Mouse (Mus musculus): ENCODE measurements around the gene Dhrs1.

The Dhrs1 gene

DNA sequence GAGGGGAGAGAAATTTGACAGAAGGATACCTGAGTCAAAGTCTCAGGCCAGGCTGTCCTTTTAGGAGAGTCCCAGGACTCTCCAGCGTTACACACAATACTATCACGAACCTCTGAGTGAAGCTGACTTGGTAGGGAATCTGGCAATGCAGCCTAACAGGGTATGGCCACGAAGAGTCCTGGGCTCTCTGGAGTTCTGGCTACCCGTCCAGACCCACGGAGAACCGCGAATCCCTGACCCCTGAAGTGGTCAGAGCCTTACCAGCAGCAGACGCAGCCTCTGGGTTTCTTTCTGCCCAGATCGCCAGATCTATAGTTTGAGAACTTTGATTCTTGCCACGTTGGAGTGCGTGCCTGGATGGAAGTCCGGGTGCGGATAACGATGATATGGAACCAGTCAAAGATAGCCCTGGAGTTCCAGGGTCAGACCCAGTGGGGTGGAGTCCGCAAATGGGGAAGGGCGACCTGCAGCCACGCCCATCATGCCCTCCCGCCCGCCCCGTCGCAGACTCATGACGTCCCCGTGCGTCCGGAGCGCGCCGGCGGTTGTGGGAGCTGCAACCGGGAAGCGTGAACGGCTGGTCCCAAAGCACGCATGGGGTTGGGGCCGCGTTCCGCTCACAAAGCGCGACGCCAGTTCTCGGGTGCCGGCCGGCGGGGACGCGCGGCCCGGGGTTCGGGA is at the start of gene Dhrs1, which contains the start of gene Nop9:
Gene Dhrs1 (minus strand): TSS at position 511 of the 681 bp plus-strand sequence.
Gene Nop9 (plus strand): TSS at position 514 of the 681 bp plus-strand sequence.
- DNase-seq (ENCODE audit: low spot score in 2 of 2) = peak; percentile 81 to 87

DNA sequence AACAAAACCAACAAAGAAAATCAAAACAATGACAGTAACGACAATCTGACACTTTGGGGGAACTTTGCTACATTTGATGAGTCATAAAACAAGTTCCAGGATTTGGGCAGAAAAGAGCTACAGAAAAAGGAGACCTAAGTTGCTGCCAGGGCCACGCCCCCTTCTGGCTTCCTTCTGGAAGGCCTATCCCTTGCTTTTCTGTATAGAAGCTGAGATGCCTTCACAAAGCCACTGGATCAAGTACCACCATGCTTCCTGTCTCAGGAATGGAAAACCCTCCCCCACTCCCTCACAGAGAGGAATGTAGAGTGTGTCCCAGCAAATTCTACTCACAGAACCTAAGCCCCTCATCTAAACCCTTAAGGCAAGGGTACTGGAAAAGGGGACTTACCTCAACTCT is 48.5 kb upstream of the Dhrs1 start:
- DNase-seq (ENCODE audit: low spot score in 2 of 2) = peak in 1 of 2 experiments; percentile 1

DNA sequence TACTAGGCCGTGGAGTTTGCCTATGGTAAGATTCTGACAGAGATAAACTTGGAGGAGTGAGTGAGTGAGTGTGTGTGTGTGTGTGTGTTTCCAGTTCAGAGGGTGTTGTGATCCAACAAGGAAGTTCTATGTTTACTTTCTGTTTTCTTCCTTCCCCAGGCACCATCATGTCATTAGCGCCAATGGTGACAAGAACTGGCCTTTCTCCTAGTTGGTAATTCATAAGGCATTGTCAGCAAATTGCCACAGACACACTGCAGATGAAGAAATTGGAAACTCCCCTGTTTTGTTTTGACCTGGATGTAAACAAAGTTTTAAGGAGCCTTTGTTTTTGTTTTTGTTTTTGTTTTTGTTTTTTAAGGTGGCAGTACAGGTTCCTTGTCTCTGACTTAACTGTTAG is 48.0 kb upstream of the Dhrs1 start:
- DNase-seq (ENCODE audit: low spot score in 2 of 2) = no peak

DNA sequence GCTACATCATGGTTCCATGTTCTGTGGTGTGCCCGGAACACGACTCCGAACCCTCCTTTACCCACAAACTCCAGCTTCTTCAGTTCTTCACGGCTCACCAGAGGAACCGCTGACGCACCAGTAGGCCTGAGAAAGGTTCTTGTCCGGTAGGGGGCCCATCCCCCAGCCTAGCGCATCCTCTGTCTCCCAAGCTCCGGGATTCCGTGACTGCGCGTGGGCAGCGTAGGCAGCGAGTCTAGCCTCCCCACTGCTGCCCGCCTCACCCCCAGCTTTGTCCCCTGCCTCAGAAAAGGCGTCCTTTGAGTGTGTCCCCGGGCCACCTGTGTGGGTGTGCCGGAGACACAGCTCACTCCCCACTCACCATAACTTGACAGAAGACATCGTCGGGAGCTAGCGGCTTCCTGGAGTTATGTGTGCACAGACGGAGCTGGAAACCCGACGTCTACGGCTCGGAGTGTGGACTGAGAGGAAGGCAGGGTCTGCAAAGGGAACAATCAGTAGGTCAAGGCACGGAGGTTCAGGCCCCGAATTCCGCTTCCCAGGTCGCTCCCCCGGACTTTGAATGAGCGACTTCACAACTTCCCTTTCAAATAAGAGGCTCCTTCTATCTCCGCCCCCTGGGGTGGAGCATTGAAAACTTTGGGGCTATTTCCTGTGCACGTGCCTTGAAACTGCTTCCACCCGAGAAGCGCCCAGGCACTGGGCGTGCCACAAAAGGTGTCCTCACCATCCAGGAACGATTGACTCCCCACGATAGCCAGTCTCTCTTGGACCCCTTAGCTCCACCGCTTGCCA is 43.0 kb upstream of the Dhrs1 start, which contains the start of gene Ripk3:
Gene Ripk3 (minus strand): TSS at position 610 of the 795 bp plus-strand sequence.
- peak; percentile 54 to 63 for DNase-seq (ENCODE audit: low spot score in 2 of 2)

DNA sequence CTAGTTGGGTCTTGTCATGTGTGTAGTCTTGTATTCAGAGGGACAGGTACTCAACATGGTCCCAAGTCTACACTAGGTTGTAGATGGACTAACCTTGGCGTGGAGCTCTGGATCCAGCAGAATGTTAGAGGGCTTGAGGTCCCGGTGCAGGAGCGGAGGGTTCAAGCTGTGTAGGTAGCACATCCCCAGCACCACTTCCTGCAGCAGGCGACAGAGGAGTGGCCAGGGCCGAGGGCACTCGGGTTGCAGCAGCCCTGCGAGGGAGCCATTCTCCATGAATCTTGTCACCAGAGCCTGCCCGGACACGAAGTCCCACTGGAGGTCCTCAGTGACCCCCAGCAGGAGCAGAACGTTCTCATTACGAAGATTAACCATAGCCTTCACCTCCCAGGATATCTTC is 42.2 kb upstream of the Dhrs1 start:
- DNase-seq (ENCODE audit: low spot score in 2 of 2) = peak in 1 of 2 experiments; percentile 4

DNA sequence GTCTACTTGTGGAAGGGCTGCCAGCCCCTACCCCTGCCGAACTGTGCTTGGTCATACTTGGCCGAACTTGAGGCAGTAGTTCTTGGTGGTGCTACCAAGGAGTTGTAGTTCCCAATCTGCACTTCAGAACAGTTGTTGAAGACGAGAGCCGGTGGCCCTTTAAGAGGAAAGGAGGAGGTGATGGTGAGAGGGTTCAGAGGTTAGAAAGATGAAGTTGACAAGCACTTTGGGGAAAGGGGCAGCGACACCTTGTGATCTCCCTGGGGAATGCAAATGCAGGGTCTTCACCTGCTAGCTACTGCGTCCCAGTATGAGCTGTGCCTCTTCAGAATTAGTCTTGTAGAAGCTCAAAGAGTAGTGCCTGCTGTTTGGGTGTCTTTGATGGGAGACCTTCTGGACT is 39.7 kb upstream of the Dhrs1 start:
- DNase-seq (ENCODE audit: low spot score in 2 of 2) = peak in 1 of 2 experiments; percentile 36

DNA sequence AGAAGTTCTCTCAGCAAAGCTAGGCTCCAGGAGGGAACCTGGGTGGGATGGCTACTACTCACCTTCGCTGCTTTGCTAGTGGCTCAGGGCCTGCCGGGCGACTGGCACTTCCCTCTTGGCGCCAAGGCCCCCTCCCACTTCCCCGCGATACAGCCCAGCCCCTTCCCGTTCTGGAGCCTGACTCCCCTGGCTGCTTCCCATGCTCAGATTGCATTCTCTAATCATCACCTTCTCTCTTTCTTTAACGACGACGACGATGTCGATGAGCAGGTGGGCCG is 38.4 kb upstream of the Dhrs1 start, which contains the start of gene Adcy4:
Gene Adcy4 (minus strand): TSS at position 138 of the 278 bp plus-strand sequence.
- DNase-seq (ENCODE audit: low spot score in 2 of 2) = no peak

DNA sequence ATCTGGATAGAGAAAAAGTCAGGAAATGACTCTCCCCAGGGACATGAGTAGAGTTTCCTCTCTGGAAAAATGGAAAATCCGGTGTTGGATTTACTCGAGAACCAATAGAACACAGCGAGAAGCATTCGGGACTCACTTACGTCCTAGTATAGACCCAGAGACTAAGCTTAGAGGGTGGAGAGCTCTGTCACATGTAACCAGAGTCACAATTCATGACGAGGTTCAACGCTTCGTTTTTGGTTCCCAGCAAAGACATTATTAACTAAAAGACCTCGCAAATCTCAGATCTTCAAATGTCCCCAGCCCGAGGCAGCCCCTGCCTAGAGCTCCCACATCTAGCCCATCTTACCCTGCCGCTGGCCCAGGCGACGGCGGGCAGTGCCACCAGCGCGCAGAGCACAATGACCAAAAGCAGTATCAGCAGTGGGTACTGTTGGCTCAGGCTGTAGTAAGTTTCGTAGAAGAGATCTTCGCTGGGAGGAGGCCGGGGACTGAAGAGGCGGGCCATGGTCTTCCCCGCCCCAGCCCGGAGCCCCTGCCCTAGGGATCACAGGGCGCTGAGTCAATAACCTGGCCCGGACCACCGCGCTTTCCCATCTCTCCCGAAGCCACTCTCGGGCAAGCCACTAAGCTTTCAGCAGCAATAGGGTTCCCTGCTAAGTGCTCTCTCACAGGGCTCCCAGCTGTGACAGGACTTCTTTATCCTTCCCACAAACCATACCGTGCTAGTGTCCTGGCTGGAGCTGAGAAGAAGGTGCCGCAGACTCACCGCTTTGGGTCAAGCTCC is 37.9 kb upstream of the Dhrs1 start:
- DNase-seq (ENCODE audit: low spot score in 2 of 2) = peak; percentile 2

DNA sequence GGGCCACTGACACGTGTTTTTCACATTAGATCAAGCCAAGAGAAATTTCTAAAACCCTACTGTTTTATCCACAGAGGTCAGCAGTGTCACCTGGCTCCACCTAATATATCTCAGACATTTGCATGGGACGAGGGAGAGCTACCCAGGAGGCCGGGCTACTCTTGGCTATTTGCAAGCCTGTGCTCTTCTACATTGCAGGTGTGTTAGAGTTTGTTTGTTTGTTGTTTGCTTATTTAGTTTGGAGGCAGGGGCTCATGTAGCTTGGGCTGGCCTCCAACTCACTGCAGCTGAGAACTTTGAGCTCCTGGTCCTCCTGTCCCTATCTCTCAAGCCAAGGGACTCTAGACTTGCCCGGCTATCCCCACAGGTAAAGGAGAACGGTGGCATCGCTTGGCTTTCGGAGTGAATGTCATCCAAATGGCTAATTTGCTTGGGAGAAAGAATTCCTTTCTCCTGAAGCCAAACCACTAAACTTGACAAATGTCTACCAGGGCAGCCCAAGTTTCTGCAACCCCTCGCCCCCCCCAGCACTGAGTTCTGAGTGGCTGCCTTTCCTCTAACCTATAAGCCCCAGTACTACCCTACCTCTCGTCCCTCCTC is 37.0 kb upstream of the Dhrs1 start:
- DNase-seq (ENCODE audit: low spot score in 2 of 2) = peak; percentile 1 to 2

DNA sequence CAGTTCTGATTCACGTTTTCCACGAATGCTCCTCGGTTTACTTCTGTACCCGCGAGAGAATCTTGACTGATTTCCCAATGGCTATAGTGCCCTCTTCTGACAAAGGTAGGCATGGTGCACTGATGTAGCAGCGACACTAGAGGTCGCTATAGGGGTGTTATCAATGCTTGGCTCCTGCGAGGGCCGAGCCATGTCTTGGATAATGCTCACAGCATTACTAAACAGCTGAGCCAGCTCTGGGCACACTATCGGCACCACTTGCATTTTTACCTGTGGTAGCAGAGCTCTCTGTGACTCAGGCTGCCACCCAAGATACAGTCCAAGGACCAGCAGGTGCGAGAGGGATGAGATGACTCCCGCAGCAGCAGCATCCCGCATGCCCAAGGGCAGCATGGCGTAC is 35.8 kb upstream of the Dhrs1 start:
- peak; percentile 17 to 66 for DNase-seq (ENCODE audit: low spot score in 2 of 2)

DNA sequence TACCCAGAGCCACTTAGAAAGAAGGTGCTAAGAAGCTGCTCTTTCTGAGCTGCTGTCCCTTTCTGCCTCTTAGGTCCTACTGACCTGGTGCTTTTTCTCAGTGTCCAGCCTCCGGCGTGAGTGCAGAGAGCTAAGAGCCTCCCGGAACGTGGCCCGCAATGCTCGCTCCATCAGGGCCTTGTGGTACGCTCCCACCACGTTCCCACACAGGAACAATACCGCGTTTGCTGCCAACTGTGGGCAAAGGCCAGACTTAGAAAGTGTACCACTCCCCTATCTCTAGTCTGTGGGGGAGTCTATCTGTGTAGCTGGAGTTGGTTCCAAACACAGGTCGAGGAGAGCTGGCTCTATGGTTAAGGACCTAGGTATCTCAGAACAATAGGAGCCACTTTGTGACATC is 35.2 kb upstream of the Dhrs1 start:
- DNase-seq (ENCODE audit: low spot score in 2 of 2) = peak in 1 of 2 experiments; percentile 2

DNA sequence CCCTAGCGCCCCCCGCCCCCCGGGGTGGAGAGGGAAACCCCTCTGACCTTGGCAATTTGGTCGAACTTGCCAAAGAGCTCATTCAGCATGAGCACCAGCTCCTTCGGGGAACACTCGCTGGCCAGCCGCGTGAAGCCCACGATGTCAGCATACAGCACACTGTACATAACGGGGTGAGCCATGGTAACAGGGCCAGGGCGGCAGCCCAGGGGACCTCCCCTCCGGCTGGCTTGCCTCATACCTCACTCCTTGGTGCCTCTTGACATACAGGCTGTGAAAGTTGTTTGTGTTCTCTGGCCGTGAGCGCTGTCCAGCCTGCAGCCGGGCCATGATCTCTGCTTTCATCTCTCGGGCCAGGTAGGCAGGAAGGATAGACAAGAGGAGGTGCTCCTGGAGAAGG is 34.2 kb upstream of the Dhrs1 start:
- no peak for DNase-seq (ENCODE audit: low spot score in 2 of 2)

DNA sequence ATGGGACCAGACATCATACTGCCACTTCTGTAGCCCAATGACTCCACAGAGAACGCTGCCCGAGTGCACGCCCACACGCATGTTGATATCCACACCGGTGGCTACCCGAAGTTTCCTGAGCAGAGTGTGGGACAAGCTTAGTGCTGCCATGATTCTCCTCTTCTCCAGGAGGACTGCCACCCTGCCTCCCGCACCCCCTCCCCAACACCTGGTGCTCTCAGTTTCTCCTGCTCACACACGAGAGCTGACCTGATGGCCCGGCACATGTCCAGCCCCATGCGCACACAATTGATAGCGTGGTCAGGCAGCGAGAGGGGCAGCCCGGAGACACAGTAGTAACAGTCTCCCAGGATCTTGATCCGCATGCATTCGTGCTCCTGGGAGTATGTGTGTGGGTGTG is 33.2 kb upstream of the Dhrs1 start:
- DNase-seq (ENCODE audit: low spot score in 2 of 2) = no peak

DNA sequence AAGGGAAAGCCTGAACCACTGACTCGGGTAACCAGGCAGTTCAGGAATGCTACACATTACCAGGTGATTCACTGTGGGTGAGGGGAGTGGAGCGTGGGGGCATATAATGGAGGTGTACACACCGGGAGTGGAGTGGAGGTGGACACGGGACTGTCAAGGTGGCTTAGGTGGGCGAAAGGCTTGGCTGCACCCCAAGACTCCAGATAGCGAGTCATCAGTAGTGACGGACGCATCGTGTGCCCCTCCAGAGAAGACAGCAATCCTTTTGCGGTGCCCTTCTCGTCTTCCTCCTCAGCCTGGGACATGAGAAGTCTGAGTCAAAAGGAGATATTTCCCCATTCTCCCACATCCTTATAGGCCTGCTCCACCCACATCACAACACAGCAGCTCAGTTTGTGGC is 32.3 kb upstream of the Dhrs1 start:
- DNase-seq (ENCODE audit: low spot score in 2 of 2) = no peak

DNA sequence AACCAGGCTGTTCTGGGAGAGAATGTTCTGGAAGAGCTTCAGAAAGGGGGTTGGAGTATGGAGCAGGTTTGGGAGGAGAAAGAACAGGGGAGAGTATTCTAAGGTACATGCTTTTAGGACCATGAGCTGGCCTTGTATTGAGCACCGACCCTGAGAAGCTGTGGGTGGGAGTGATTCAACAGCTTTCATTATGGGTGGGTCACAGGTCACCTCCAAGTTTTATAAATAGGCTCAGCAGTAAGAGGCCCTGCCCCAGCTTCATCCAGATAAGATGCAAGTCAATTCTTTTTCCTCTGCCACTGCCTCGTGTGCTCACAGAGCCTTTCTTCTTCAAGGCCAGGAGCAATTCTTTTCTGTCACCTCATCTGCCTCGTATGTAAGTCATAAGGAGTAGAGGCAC is 31.7 kb upstream of the Dhrs1 start:
- DNase-seq (ENCODE audit: low spot score in 2 of 2) = no peak

DNA sequence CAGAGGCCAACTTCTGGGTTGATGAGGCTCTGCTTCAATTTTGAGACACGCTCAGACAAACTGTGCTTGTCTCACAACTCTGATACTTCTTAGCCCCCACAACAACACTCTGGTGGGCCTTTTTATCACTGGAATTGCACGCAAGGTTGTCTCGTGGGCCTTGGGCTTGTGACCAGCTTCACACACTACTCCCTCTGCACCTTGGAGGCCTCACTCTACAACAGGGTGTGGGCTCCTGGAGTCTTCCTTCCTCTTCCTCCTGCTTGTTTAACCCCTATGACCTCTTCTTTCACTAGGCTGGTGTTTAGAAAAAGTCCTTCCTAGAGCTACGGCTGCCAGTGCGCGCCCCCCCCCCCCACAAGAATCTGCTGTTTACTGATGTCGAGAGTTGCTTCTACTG is 31.2 kb upstream of the Dhrs1 start:
- no peak for DNase-seq (ENCODE audit: low spot score in 2 of 2)

DNA sequence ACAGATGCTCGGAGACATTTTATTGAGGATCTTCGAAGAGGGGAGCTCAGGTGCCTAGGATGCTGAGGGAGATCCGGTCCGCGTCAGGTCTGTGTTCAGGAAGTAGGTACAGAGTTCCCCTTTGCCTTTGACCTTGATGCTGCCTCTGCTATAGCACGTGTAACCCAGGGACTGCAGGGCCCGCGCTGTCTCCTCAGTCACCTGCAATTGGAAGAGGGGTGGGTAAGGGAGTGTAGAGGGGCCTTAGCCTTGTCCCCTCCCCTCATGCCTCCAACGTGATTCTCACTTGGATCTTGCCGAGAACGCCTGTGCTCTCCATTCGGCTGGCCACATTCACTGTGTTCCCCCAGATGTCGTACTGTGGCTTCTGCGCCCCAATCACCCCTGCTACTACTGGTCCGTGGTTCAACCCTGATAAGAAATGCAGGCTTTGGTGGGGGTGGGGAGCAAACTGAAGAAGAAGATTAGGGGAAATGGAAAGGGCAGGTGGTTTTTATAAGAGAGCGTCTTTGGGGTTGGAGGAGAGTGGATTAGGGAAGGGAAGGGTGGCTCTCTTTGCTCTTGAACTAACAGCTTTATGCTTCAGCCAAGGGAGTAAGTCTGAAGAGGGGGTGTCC is 23.7 kb upstream of the Dhrs1 start:
- DNase-seq (ENCODE audit: low spot score in 2 of 2) = no peak

DNA sequence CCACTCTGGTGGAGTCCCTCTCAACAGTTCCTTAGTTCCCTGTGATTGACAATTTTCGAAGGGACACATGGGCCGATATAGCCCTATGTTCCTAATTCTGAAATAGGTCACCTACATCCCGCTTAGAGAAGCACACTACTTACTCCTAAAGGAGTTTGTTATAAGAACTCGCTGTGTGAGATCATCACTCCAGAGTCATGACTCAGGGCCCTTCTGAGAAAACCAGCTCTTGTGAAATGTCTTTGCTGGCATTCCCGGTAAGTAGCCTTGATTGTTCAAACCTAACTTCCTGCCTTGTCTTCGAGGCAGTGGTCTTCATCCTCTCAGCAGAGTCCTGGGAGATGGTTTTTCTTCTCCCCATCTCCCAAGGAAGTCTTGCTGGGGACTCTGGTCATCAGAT is 23.1 kb upstream of the Dhrs1 start:
- no peak for DNase-seq (ENCODE audit: low spot score in 2 of 2)

DNA sequence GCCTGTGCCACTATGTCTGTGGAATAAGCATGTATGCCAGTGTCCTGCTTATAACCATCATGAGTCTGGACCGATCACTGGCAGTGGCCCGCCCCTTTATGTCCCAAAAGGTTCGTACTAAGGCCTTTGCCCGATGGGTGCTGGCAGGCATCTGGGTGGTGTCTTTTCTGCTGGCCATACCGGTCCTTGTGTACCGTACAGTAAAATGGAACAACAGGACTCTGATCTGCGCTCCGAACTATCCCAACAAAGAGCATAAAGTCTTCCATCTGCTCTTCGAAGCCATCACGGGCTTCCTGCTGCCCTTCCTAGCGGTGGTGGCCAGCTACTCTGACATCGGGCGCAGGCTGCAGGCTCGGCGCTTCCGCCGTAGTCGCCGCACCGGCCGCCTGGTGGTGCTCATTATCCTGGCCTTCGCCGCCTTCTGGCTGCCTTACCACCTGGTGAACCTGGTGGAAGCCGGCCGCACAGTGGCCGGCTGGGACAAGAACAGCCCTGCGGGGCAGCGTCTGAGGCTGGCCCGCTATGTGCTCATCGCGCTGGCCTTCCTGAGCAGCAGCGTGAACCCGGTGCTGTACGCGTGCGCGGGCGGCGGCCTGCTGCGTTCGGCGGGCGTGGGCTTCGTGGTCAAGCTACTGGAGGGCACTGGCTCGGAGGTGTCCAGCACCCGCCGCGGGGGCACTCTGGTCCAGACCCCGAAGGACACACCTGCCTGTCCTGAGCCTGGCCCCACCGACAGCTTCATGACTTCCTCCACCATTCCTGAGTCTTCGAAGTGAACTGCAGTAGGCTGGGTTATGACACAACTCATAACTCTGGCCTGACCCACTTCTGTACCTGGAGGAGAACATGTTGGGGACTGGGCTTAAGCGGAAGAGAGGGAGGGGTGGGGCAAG is 22.3 kb upstream of the Dhrs1 start:
- no peak for DNase-seq (ENCODE audit: low spot score in 2 of 2)

DNA sequence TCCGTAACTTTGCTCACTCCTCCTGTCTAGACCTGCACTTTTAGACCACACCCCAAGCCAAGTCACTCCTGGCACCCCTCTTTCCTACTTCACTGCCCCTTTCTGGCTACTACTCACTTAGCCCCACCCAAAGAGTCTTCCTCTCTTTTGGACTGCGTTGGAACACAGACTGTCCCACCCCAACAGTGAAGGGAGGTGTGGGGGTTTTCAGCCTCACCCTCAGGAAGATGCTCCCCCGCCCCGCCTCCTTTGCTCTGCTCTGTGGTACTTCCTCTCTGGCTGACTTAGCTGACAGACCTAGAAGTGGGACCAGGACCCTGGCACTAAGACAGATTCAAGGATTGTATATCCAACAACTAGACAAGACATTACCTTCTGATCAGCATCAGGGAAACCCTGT is 20.2 kb upstream of the Dhrs1 start, which contains the start of gene Ltb4r1:
Gene Ltb4r1 (plus strand): TSS at position 267 of the 400 bp plus-strand sequence.
- no peak for DNase-seq (ENCODE audit: low spot score in 2 of 2)

All from thymus, postnatal 10 days (tissue).